Mouse (Mus musculus): ENCODE measurements around the gene Zfp326.

- TF ChIP-seq CTCF (IDR thresholded peaks at IDR 0.05) = peak; percentile 14; the same call in 1 of the 2 replicates
- peak; percentile 63 for TF ChIP-seq POLR2A (IDR thresholded peaks at IDR 0.05; ENCODE audit: insufficient read depth, low read depth, low read length)
- peak; percentile 23; the same call in 1 of the 2 replicates for TF ChIP-seq EP300 (IDR thresholded peaks at IDR 0.05; ENCODE audit: insufficient read depth, low read depth, low read length)
Measured at GRCm38 (mm10) chr5:105876068-105876924, at the start of gene Zfp326.

Measured in heart, adult 2 months (tissue).